Mouse (Mus musculus): Measurements from ENCODE around the gene Gm4301. TPM values are rescaled to one million over a fixed set of nuclear protein-coding genes. Genes with fewer than 3 reads are reported as not detected.
"Not testable (repeated sequence)": the region's sequence is repeated elsewhere in the genome, so short reads cannot be mapped to it uniquely, and the experiment has no call there.

Gm4301 gene
- not detected in 2 replicates for polyA plus RNA-seq (2012; rRNA removed)

DNA sequence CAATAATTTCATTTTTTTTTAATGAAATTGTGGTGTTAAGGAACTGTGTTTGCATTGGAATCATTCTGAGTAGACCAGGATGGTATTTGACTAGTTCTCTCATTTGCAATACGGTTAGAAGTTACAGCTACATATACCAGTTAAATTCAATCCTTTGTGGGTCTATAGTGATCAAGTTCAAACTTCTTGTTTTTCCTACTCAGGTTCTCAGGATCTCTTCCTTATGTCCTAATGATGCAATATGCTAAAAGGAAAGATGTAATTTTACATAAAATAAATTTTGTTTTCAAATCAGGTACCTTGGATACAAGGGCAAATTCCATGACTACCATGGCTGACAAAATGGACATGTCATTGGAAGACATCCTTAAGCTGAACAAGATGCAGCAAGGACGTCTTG lies at the start of gene Gm4301:
Gene Gm4301 (plus strand): TSS at position 301 of the 400 bp plus-strand sequence.
- not testable (repeated sequence) for DNase-seq (ENCODE audit: low read depth)

DNA sequence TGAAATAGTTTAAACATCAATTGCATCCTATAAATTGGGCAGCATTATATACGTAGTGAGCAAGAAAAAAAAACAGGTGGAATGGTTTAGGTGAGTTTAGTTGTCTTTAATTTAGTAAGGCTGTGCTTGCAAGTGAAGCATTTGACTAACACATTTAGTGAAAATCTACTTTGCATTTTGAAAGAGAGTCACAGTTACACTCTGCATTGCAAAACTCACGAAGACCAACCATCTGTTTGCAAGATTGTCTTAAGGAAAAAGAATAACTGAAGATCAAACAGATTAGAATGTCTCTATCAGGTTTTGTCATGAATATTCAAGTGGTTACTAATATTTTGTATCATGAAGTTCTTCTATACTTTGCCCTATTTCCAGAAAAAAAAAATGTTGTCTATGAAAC lies 39.4 kb upstream of the Gm4301 start:
- DNase-seq (ENCODE audit: low read depth) = no peak
- TF ChIP-seq POLR2A (IDR thresholded peaks at IDR 0.05; ENCODE audit: borderline replicate concordance, extremely low read depth, insufficient read depth, insufficient read length, poor library complexity, severe bottlenecking) = no peak
- TF ChIP-seq CTCF (IDR thresholded peaks at IDR 0.05; ENCODE audit: borderline replicate concordance, extremely low read depth, insufficient read depth, insufficient read length) = no peak

GRCm38 (mm10) chr10:100300106-100300505 lies 35.4 kb upstream of the Gm4301 start:
- DNase-seq (ENCODE audit: low read depth) = not testable (repeated sequence)

DNA sequence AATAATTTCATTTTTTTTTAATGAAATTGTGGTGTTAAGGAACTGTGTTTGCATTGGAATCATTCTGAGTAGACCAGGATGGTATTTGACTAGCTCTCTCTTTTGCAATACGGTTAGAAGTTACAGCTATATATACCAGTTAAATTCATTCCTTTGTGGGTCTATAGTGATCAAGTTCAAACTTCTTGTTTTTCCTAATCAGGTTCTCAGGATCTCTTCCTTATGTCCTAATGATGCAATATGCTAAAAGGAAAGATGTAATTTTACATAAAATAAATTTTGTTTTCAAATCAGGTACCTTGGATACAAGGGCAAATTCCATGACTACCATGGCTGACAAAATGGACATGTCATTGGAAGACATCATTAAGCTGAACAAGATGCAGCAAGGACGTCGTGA lies 5.1 kb downstream of the Gm4301 start, which contains the start of gene Gm4302:
Gene Gm4302 (plus strand): TSS at position 301 of the 400 bp plus-strand sequence.
- not testable (repeated sequence) for DNase-seq (ENCODE audit: low read depth)

GRCm38 (mm10) chr10:100345672-100346071 lies 10.2 kb downstream of the Gm4301 start, which contains the start of gene Gm4303:
Gm4303 (plus strand) TSS chr10:100345972.
- DNase-seq (ENCODE audit: low read depth) = not testable (repeated sequence)

DNA sequence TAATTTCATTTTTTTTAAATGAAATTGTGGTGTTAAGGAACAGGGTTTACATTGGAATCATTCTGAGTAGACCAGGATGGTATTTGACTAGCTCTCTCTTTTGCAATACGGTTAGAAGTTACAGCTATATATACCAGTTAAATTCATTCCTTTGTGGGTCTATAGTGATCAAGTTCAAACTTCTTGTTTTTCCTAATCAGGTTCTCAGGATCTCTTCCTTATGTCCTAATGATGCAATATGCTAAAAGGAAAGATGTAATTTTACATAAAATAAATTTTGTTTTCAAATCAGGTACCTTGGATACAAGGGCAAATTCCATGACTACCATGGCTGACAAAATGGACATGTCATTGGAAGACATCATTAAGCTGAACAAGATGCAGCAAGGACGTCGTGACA lies 15.3 kb downstream of the Gm4301 start, which contains the start of gene Gm4305:
Gene Gm4305 (plus strand): TSS at position 301 of the 400 bp plus-strand sequence.
- not testable (repeated sequence) for DNase-seq (ENCODE audit: low read depth)

DNA sequence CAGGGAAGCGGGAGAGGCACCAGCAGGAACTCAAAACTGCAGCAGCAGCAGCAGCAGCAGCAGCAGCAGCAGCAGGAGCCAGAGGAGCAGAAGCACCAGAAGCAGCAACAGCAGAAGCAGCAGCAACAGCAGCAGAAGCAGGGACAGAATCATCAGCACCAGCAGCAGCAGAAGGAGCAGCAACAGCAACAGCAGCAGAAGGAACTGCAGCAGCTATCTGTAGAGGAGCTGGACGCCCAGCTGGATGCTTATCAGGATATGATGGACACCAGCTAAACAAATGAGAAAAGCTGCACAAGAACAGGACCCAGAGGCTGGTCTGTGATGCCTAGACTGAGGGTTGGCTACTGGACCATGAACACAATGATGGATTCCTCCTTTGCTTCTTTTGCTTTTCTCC lies 21.4 kb downstream of the Gm4301 start:
- DNase-seq (ENCODE audit: low read depth) = not testable (repeated sequence)

GRCm38 (mm10) chr10:100361038-100361437 lies 25.6 kb downstream of the Gm4301 start, which contains the start of gene Gm4307:
Gm4307 (plus strand) TSS chr10:100361338.
- DNase-seq (ENCODE audit: low read depth) = not testable (repeated sequence)

DNA sequence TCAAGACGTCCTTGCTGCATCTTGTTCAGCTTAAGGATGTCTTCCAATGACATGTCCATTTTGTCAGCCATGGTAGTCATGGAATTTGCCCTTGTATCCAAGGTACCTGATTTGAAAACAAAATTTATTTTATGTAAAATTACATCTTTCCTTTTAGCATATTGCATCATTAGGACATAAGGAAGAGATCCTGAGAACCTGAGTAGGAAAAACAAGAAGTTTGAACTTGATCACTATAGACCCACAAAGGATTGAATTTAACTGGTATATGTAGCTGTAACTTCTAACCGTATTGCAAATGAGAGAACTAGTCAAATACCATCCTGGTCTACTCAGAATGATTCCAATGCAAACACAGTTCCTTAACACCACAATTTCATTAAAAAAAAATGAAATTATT lies 47.0 kb downstream of the Gm4301 start, which contains the start of gene Gm4312:
Gene Gm4312 (minus strand): TSS at position 101 of the 400 bp plus-strand sequence.
- DNase-seq (ENCODE audit: low read depth) = not testable (repeated sequence)

Other genes with a start within 250 kb of the Gm4301 start
- not detected in 2 replicates for gene Gm4302, start 5.2 kb downstream of the Gm4301 start, polyA plus RNA-seq (2012; rRNA removed)
- not detected in 2 replicates for gene Gm4303, start 10.3 kb downstream of the Gm4301 start, polyA plus RNA-seq (2012; rRNA removed)
- not detected in 2 replicates for gene Gm4305, start 15.4 kb downstream of the Gm4301 start, polyA plus RNA-seq (2012; rRNA removed)
- gene Gm4307, start 25.7 kb downstream of the Gm4301 start, polyA plus RNA-seq (2012; rRNA removed) = not detected in 2 replicates
- gene Gm4312, start 46.9 kb downstream of the Gm4301 start, polyA plus RNA-seq (2012; rRNA removed) = not detected in 2 replicates
- gene Tmtc3, start 151.7 kb downstream of the Gm4301 start, polyA plus RNA-seq (2012; rRNA removed) = 9.2 and 10.7 TPM in 2 replicates
- 3.7 and 5.1 TPM in 2 replicates for gene Cep290, start 151.9 kb downstream of the Gm4301 start, polyA plus RNA-seq (2012; rRNA removed)

All from brain, embryonic 14.5 days (tissue).